Mouse (Mus musculus) MEL (cell line): Measurements from ENCODE around the gene Cntnap1. TPM values are rescaled to one million over a fixed set of nuclear protein-coding genes. Genes with fewer than 3 reads are reported as not detected.

ENCODE experiments used
- DNase-seq: peaks from one replicate; pipeline ENCODE4 v3.0.0; 2011; ENCODE audit warnings: low read depth, low spot score
- H3K27ac ChIP-seq: 2 replicates; pipeline ENCODE4 v1.5.1; 2012; ENCODE audit warnings: low read depth, mild to moderate bottlenecking, control low read depth, low read length, moderate library complexity; ENCODE audit not compliant: control insufficient read depth
- H3K27me3 ChIP-seq, 2 experiments: fragments of 150-350 bp in 1 of 2; sonication (generic) in 1 of 2; 2 replicates each; pipeline ENCODE4 v1.6.1; 2012; ENCODE audit warnings: low read length in 2 of 2, mild to moderate bottlenecking in 2 of 2, improper control_type of control experiment in 1 of 2, moderate library complexity in 1 of 2; ENCODE audit not compliant: insufficient read depth in 2 of 2, control insufficient read depth in 1 of 2
- H3K36me3 ChIP-seq, 2 experiments: 2 replicates each; pipeline ENCODE4 v1.6.1; 2012 to 2014; ENCODE audit warnings: low read length in 2 of 2, improper control_type of control experiment in 1 of 2, inconsistent platforms in 1 of 2, mild to moderate bottlenecking in 1 of 2; ENCODE audit not compliant: insufficient read depth in 2 of 2, control insufficient read depth in 1 of 2
- H3K4me1 ChIP-seq, 2 experiments: fragments of 150-350 bp in 1 of 2; sonication (generic) in 1 of 2; 2 replicates each; pipeline ENCODE4 v1.6.1; 2012; ENCODE audit warnings: low read length in 2 of 2, improper control_type of control experiment in 1 of 2, mild to moderate bottlenecking in 1 of 2; ENCODE audit not compliant: insufficient read depth in 2 of 2, control insufficient read depth in 1 of 2
- H3K4me3 ChIP-seq, 2 experiments: fragments of 150-350 bp in 1 of 2; sonication (generic) in 1 of 2; 2 replicates each; pipeline ENCODE4 v1.5.1; 2012; ENCODE audit warnings: low read depth in 2 of 2, low read length in 2 of 2, mild to moderate bottlenecking in 2 of 2, moderate library complexity in 2 of 2, control low read depth in 1 of 2, improper control_type of control experiment in 1 of 2; ENCODE audit not compliant: control insufficient read depth in 1 of 2, insufficient read depth in 1 of 2
- H3K79me2 ChIP-seq: 2 replicates; pipeline ENCODE4 v1.6.1; 2012; ENCODE audit warnings: mild to moderate bottlenecking, low read length, moderate library complexity; ENCODE audit not compliant: control insufficient read depth, poor library complexity, insufficient read depth
- H3K9ac ChIP-seq: 2 replicates; pipeline ENCODE4 v1.6.1; 2012; ENCODE audit warnings: low read depth, mild to moderate bottlenecking, control low read depth, low read length, moderate library complexity; ENCODE audit not compliant: control insufficient read depth, poor library complexity, severe bottlenecking
- H3K9me3 ChIP-seq: fragments of 150-350 bp; sonication (generic); replicated peaks from 2 replicates; pipeline ENCODE4 v1.6.1; 2012; ENCODE audit warnings: mild to moderate bottlenecking, low read length, improper control_type of control experiment, moderate library complexity; ENCODE audit not compliant: insufficient read depth
- BHLHE40 ChIP-seq: IDR thresholded peaks from 2 replicates; pipeline ENCODE4 v1.6.1; 2012; ENCODE audit warnings: low read depth, mild to moderate bottlenecking, inconsistent platforms, low read length, improper control_type of control experiment, borderline replicate concordance
- CHD1 ChIP-seq: IDR thresholded peaks from 2 replicates; pipeline ENCODE4 v1.6.1; 2012; ENCODE audit warnings: low read depth, mild to moderate bottlenecking, inconsistent platforms, low read length, improper control_type of control experiment
- CHD2 ChIP-seq: IDR thresholded peaks from 2 replicates; pipeline ENCODE4 v1.6.1; 2011; ENCODE audit warnings: low read length, improper control_type of control experiment
- CTCF ChIP-seq, 3 experiments: IDR thresholded peaks in 2 of 3; conservative IDR thresholded peaks in 1 of 3; 2 replicates each; pipeline ENCODE4 v1.5.1; 2011 to 2012; ENCODE audit warnings: low read length in 3 of 3, low read depth in 2 of 3, mild to moderate bottlenecking in 2 of 3, improper control_type of control experiment in 1 of 3, inconsistent platforms in 1 of 3, mixed read lengths in 1 of 3, moderate library complexity in 1 of 3; ENCODE audit not compliant: control insufficient read depth in 1 of 3, insufficient read depth in 1 of 3, poor library complexity in 1 of 3, severe bottlenecking in 1 of 3
- E2F4 ChIP-seq: IDR thresholded peaks from 2 replicates; pipeline ENCODE4 v1.6.1; 2011; ENCODE audit warnings: low read depth, low read length, improper control_type of control experiment, borderline replicate concordance
- EP300 ChIP-seq, 2 experiments: IDR thresholded peaks; 2 replicates each; pipeline ENCODE4 v1.6.1; 2011; ENCODE audit warnings: improper control_type of control experiment in 2 of 2, low read length in 2 of 2, low read depth in 1 of 2, mild to moderate bottlenecking in 1 of 2
- ETS1 ChIP-seq: IDR thresholded peaks from 2 replicates; pipeline ENCODE4 v1.6.1; 2012; ENCODE audit warnings: low read depth, mild to moderate bottlenecking, inconsistent platforms, low read length, improper control_type of control experiment, moderate library complexity
- GABPA ChIP-seq: IDR thresholded peaks from 2 replicates; pipeline ENCODE4 v1.6.1; 2012; ENCODE audit warnings: low read depth, mild to moderate bottlenecking, inconsistent platforms, low read length, improper control_type of control experiment, moderate library complexity
- GATA1 ChIP-seq: IDR thresholded peaks from 2 replicates; pipeline ENCODE4 v1.6.1; 2011; ENCODE audit warnings: low read depth, low read length, improper control_type of control experiment
- HCFC1 ChIP-seq: IDR thresholded peaks from 2 replicates; pipeline ENCODE4 v1.6.1; 2012; ENCODE audit warnings: low read depth, mild to moderate bottlenecking, inconsistent platforms, low read length, improper control_type of control experiment, moderate library complexity
- JUND ChIP-seq: IDR thresholded peaks from 2 replicates; pipeline ENCODE4 v1.6.1; 2011; ENCODE audit warnings: low read depth, mild to moderate bottlenecking, improper control_type of control experiment, low read length
- MAFK ChIP-seq: IDR thresholded peaks from 2 replicates; pipeline ENCODE4 v1.6.1; 2011; ENCODE audit warnings: low read depth, mild to moderate bottlenecking, low read length, improper control_type of control experiment, borderline replicate concordance
- MAX ChIP-seq: IDR thresholded peaks from 2 replicates; pipeline ENCODE4 v1.6.1; 2011; ENCODE audit warnings: low read length, improper control_type of control experiment
- MAZ ChIP-seq: IDR thresholded peaks from 2 replicates; pipeline ENCODE4 v1.6.1; 2012; ENCODE audit warnings: low read depth, mild to moderate bottlenecking, inconsistent platforms, low read length, improper control_type of control experiment
- MXI1 ChIP-seq: IDR thresholded peaks from 2 replicates; pipeline ENCODE4 v1.6.1; 2011; ENCODE audit warnings: mild to moderate bottlenecking, low read depth, low read length, improper control_type of control experiment
- MYB ChIP-seq: IDR thresholded peaks from 2 replicates; pipeline ENCODE4 v1.6.1; 2011; ENCODE audit warnings: mild to moderate bottlenecking, low read depth, low read length, improper control_type of control experiment
- MYC ChIP-seq: IDR thresholded peaks from 2 replicates; pipeline ENCODE4 v1.6.1; 2011; ENCODE audit warnings: low read depth, mild to moderate bottlenecking, low read length, improper control_type of control experiment, moderate library complexity
- NRF1 ChIP-seq: IDR thresholded peaks from 2 replicates; pipeline ENCODE4 v1.6.1; 2014; ENCODE audit warnings: low read depth, mild to moderate bottlenecking, inconsistent platforms, low read length, improper control_type of control experiment, moderate library complexity; ENCODE audit not compliant: poor library complexity, insufficient read depth, severe bottlenecking
- POLR2A ChIP-seq, 2 experiments: IDR thresholded peaks; 2 replicates each; pipeline ENCODE4 v1.6.1; 2011 to 2012; ENCODE audit warnings: low read length in 2 of 2, mild to moderate bottlenecking in 2 of 2, control low read depth in 1 of 2, improper control_type of control experiment in 1 of 2, low read depth in 1 of 2, moderate library complexity in 1 of 2; ENCODE audit not compliant: control insufficient read depth in 1 of 2, insufficient read depth in 1 of 2, poor library complexity in 1 of 2
- POLR2AphosphoS5 ChIP-seq: IDR thresholded peaks from 2 replicates; pipeline ENCODE4 v1.6.1; 2012; ENCODE audit warnings: low read depth, borderline replicate concordance, mild to moderate bottlenecking, inconsistent platforms, low read length, moderate library complexity, mixed read lengths
- RCOR1 ChIP-seq: IDR thresholded peaks from 2 replicates; pipeline ENCODE4 v1.6.1; 2012; ENCODE audit warnings: low read depth, mild to moderate bottlenecking, inconsistent platforms, low read length, improper control_type of control experiment
- SIN3A ChIP-seq: IDR thresholded peaks from 2 replicates; pipeline ENCODE4 v1.6.1; 2012; ENCODE audit warnings: low read length, improper control_type of control experiment, inconsistent platforms
- SMC3 ChIP-seq: IDR thresholded peaks from 2 replicates; pipeline ENCODE4 v1.6.1; 2011; ENCODE audit warnings: low read depth, low read length, improper control_type of control experiment
- TAL1 ChIP-seq: IDR thresholded peaks from 2 replicates; pipeline ENCODE4 v1.6.1; 2012; ENCODE audit warnings: mild to moderate bottlenecking, inconsistent platforms, low read length, moderate library complexity, mixed read lengths
- TBP ChIP-seq: IDR thresholded peaks from 2 replicates; pipeline ENCODE4 v1.8.0; 2011; ENCODE audit warnings: low read depth, low read length, improper control_type of control experiment
- UBTF ChIP-seq: IDR thresholded peaks from 2 replicates; pipeline ENCODE4 v1.6.1; 2012; ENCODE audit warnings: low read depth, mild to moderate bottlenecking, inconsistent platforms, low read length, improper control_type of control experiment, moderate library complexity, borderline replicate concordance; ENCODE audit not compliant: insufficient read depth
- USF1 ChIP-seq: IDR thresholded peaks from 2 replicates; pipeline ENCODE4 v1.6.1; 2014; ENCODE audit warnings: low read depth, mild to moderate bottlenecking, inconsistent platforms, low read length, improper control_type of control experiment, moderate library complexity
- ZC3H11A ChIP-seq: IDR thresholded peaks from 2 replicates; pipeline ENCODE4 v1.6.1; 2012; ENCODE audit warnings: low read depth, mild to moderate bottlenecking, inconsistent platforms, low read length, improper control_type of control experiment
- ZKSCAN1 ChIP-seq: IDR thresholded peaks from 2 replicates; pipeline ENCODE4 v1.6.1; 2012; ENCODE audit warnings: low read depth, mild to moderate bottlenecking, inconsistent platforms, low read length, improper control_type of control experiment, moderate library complexity
- ZMIZ1 ChIP-seq: IDR thresholded peaks from 2 replicates; pipeline ENCODE4 v1.6.1; 2012; ENCODE audit warnings: low read depth, mild to moderate bottlenecking, inconsistent platforms, low read length, improper control_type of control experiment, moderate library complexity
- polyA plus RNA-seq, 2 experiments: library from polyadenylated mRNA; stranded (reverse) in 1 of 2; unstranded in 1 of 2; fragments of >175 nt in 1 of 2; fragments of >200 nt in 1 of 2; gene quantifications; 2 replicates each; pipeline versions ENCODE4 v1.2.1 to v1.2.4; 2012; ENCODE audit warnings: low replicate concordance in 2 of 2, low read depth in 1 of 2; ENCODE audit not compliant: insufficient read length in 2 of 2, insufficient read depth in 1 of 2, missing spikeins in 1 of 2
- total RNA-seq: library from RNA; depleted of rRNA; stranded (reverse); fragments of 300-350 nt; gene quantifications from 2 replicates; pipeline ENCODE4 v1.2.3, GENCODE M21; 2012

Cntnap1 gene
- total and polyA plus RNA-seq, 3 experiments, result 0.01 TPM; not detected in 2

DNA sequence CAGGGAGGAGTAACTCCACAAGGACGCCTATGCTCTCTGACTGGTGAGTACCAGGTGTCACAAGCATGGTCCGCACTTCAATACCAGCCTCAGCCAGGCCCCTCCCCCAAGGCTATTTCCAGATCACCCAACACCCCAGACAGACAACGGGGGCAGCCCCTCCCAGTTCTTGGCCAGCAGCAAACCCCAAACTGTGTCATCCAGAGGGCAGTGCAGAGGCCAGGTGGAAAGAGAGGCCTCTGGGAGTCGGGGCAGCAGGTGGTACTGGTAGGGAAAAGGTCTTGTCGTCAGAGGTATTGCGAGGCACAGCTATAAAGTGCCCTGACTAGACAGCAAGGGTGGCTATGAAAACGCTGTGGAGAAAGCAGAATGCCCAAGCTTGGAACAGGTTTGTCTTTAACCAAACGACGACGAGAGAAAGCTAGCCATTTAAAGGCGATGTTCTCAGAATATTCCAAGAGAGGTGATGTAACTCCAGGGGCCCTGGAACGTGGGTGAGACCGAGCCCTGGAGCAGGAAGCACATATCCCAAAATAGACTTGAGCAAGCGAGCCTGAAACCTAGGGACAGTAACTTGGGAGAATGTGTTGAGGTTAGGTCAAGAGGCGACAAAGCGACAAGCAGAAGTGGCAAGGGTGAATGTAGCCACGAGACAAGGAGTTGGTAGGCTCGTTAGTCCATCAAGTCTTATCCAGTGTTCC is 40.1 kb upstream of the Cntnap1 start:
- DNase-seq, result no peak
- no peak overlapping the region for H3K9ac ChIP-seq

DNA sequence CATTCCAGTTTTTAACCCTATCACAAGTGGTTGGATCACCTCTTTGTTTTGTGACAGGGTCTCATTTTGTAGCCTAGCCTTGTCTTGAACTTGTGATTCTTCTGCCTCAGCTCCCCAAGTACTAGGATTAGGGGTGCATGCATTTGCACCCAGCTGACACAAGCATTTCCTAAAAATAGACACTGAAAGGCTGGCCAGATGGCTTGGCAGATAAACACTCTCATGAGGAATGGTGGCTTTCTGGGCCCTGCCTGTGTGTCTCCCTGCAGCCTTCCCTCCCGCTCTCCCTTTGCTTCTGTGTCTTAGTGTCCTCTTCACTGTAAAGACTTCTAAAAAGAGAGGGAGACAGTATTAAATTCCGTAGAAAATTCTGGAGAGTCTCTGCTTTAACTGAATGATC is 39.1 kb upstream of the Cntnap1 start:
- H3K4me3 ChIP-seq, result no peak overlapping the region
- H3K27me3 ChIP-seq, result no peaks in the 10 kb centered on the region
- peaks cover 3 to 7% of the 10 kb centered on the region in 2 experiments; a peak in 3 of 4 replicates for H3K36me3 ChIP-seq
- peaks cover 3 to 13% of the 10 kb centered on the region in 2 experiments; a peak in 3 of 4 replicates for H3K4me1 ChIP-seq
- peak; percentile 62 for DNase-seq
- H3K9me3 ChIP-seq, result no peaks in the 10 kb centered on the region
- no peak overlapping the region for H3K27ac ChIP-seq
- H3K79me2 ChIP-seq, result no peaks in the 10 kb centered on the region
- no peak overlapping the region for H3K9ac ChIP-seq
- TF ChIP-seq POLR2A (IDR thresholded peaks at IDR 0.05; ENCODE audit: control insufficient read depth in 1 of 2, insufficient read depth in 1 of 2, low read depth in 1 of 2, low read length in 2 of 2, poor library complexity in 1 of 2), result no peak
- no peak for TF ChIP-seq MYB
- no peak for TF ChIP-seq E2F4
- no peak for TF ChIP-seq UBTF
- no peak for TF ChIP-seq RCOR1
- TF ChIP-seq CHD1, result no peak
- no peak for TF ChIP-seq MXI1
- no peak for TF ChIP-seq JUND
- TF ChIP-seq USF1, result no peak
- TF ChIP-seq SIN3A, result 0 out of 2 replicates have a peak, but pooled peaks have one; percentile 17
- TF ChIP-seq CHD2, result no peak
- TF ChIP-seq SMC3, result no peak
- TF ChIP-seq NRF1, result no peak
- no peak for TF ChIP-seq MAZ
- peak; percentile 78 for TF ChIP-seq TAL1
- TF ChIP-seq GATA1, result peak; percentile 60
- TF ChIP-seq GABPA, result no peak
- TF ChIP-seq ETS1, result peak; percentile 82
- TF ChIP-seq EP300 (IDR thresholded peaks at IDR 0.05; ENCODE audit: low read depth in 1 of 2, low read length in 2 of 2), result 0 out of 4 replicates have a peak, but pooled peaks of 1 of the 2 experiments have one; percentile 13
- peak; percentile 30; the same call in 1 of the 2 replicates for TF ChIP-seq MAFK
- TF ChIP-seq HCFC1, result no peak
- no peak for TF ChIP-seq CTCF (IDR thresholded peaks at IDR 0.05 in 2 of 3, conservative IDR thresholded peaks at IDR 0.05 in 1 of 3; ENCODE audit: control insufficient read depth in 1 of 3, insufficient read depth in 1 of 3, low read depth in 2 of 3, low read length in 3 of 3, poor library complexity in 1 of 3, severe bottlenecking in 1 of 3)
- TF ChIP-seq MYC, result no peak
- TF ChIP-seq MAX, result no peak
- TF ChIP-seq ZKSCAN1, result no peak
- TF ChIP-seq ZC3H11A, result no peak
- no peak for TF ChIP-seq TBP

More for the DNA sequence above, 40.1 kb upstream of the Cntnap1 start:
- peaks cover 3 to 13% of the 10 kb centered on the region in 2 experiments; a peak in 3 of 4 replicates for H3K4me1 ChIP-seq
- no peak overlapping the region for H3K27ac ChIP-seq
- H3K79me2 ChIP-seq, result no peaks in the 10 kb centered on the region
- H3K36me3 ChIP-seq, result peaks cover 3 to 7% of the 10 kb centered on the region in 2 experiments; a peak in 3 of 4 replicates
- H3K27me3 ChIP-seq, result no peaks in the 10 kb centered on the region
- TF ChIP-seq ZKSCAN1, result no peak
- TF ChIP-seq EP300 (IDR thresholded peaks at IDR 0.05; ENCODE audit: low read depth in 1 of 2, low read length in 2 of 2), result no peak
- TF ChIP-seq BHLHE40, result no peak
- TF ChIP-seq ZC3H11A, result no peak
- TF ChIP-seq POLR2AphosphoS5, result no peak
- no peak for TF ChIP-seq ZMIZ1
- no peak for TF ChIP-seq CTCF (IDR thresholded peaks at IDR 0.05 in 2 of 3, conservative IDR thresholded peaks at IDR 0.05 in 1 of 3; ENCODE audit: control insufficient read depth in 1 of 3, insufficient read depth in 1 of 3, low read depth in 2 of 3, low read length in 3 of 3, poor library complexity in 1 of 3, severe bottlenecking in 1 of 3)
- no peak for TF ChIP-seq MYC
- TF ChIP-seq CHD2, result no peak
- no peak for TF ChIP-seq RCOR1
- TF ChIP-seq SIN3A, result no peak
- TF ChIP-seq, all 39 proteins: peak for 0
- Histone ChIP-seq H3K4me3 (no peak overlapping the region), H3K9me3 (no peaks in the 10 kb centered on the region)
